Mouse (Mus musculus) kidney, adult 2 months (tissue): ENCODE results near the gene Ctnna3. TPM values are rescaled to one million over a fixed set of nuclear protein-coding genes. Genes with fewer than 3 reads are reported as not detected.

ENCODE experiments used
- DNase-seq: peaks from one replicate; pipeline ENCODE4 v3.0.0; 2021
- H3K27ac ChIP-seq: fragments of 200-500 bp; 2 replicates; pipeline ENCODE4 v1.5.1; 2012; ENCODE audit warnings: low read depth, low read length, control low read depth, inconsistent platforms; ENCODE audit not compliant: insufficient read depth
- H3K27me3 ChIP-seq: fragments of 200-500 bp; replicated peaks from 2 replicates; pipeline ENCODE4 v1.6.1; 2012; ENCODE audit warnings: mild to moderate bottlenecking, moderate library complexity, low read length, inconsistent platforms; ENCODE audit not compliant: control insufficient read depth, insufficient read depth
- H3K36me3 ChIP-seq: fragments of 200-500 bp; 2 replicates; pipeline ENCODE4 v1.6.1; 2012; ENCODE audit warnings: mild to moderate bottlenecking, moderate library complexity, low read length, inconsistent platforms; ENCODE audit not compliant: control insufficient read depth, insufficient read depth
- H3K4me1 ChIP-seq: fragments of 200-500 bp; 2 replicates; pipeline ENCODE4 v1.6.1; 2011; ENCODE audit warnings: low read length; ENCODE audit not compliant: control insufficient read depth, insufficient read depth
- H3K4me3 ChIP-seq: fragments of 200-500 bp; 2 replicates; pipeline ENCODE4 v1.5.1; 2011; ENCODE audit warnings: mild to moderate bottlenecking, low read depth, low read length, control low read depth; ENCODE audit not compliant: insufficient read depth
- CTCF ChIP-seq: fragments of 200-500 bp; conservative IDR thresholded peaks from 2 replicates; pipeline ENCODE4 v1.5.1; 2011; ENCODE audit warnings: low read depth, mild to moderate bottlenecking, control low read depth, low read length, moderate library complexity, mixed read lengths; ENCODE audit not compliant: insufficient read depth, insufficient read length
- POLR2A ChIP-seq: fragments of 200-500 bp; IDR thresholded peaks from one replicate; pipeline ENCODE4 v1.6.1; 2011; ENCODE audit warnings: low read depth, low read length, control low read depth
- WGBS: fragments of 180-500 bp; shearing (Covaris S2); methylation state at CpG from one replicate; pipeline ENCODE4 v1.1.7; 2018; 5-methylcytosine and 5-hydroxymethylcytosine counted together
- polyA plus RNA-seq: library from polyadenylated mRNA; depleted of rRNA; stranded (reverse); fragments of >200 nt; gene quantifications from 2 replicates; pipeline ENCODE4 v1.2.3, GENCODE M21; 2012

Ctnna3 gene
- polyA plus RNA-seq, 1 experiment, result 0.09 TPM

DNA sequence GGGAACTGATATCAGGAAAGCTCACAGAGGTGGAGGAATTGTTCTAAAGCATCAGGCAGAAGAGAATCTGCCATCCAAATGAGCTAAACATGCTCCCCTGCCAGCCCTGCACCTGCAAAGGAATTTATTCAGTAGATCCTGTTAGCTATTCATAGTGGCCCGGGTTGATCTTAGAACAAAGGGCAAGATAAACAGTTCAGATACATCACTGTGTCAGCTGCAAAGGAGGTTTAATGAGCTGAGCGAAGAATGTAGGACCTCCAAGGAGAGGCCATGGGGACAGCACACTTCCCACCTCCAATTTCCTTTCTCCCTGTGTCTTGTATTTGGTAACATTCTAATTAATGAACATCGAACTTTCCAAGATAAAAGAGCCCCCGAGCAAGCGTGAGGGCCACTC lies 1206.9 kb downstream of the Ctnna3 start:
- H3K4me1 ChIP-seq, result no peaks in the 10 kb centered on the region
- TF ChIP-seq CTCF, result no peak
- no peak for TF ChIP-seq POLR2A
- no peaks in the 10 kb centered on the region for H3K27me3 ChIP-seq
- H3K4me3 ChIP-seq, result no peak overlapping the region
- no peaks in the 10 kb centered on the region for H3K36me3 ChIP-seq
- 45% methylated on average over 5 of the region's 5 CpGs for WGBS
- no peak overlapping the region for H3K27ac ChIP-seq
- DNase-seq, result no peak

- no peak for DNase-seq
- TF ChIP-seq POLR2A, result no peak
- TF ChIP-seq CTCF, result no peak
- H3K36me3 ChIP-seq, result no peaks in the 10 kb centered on the region
These were observed 1209.2 kb downstream of the Ctnna3 start for GRCm38 (mm10) chr10:64639061-64639460.

DNA sequence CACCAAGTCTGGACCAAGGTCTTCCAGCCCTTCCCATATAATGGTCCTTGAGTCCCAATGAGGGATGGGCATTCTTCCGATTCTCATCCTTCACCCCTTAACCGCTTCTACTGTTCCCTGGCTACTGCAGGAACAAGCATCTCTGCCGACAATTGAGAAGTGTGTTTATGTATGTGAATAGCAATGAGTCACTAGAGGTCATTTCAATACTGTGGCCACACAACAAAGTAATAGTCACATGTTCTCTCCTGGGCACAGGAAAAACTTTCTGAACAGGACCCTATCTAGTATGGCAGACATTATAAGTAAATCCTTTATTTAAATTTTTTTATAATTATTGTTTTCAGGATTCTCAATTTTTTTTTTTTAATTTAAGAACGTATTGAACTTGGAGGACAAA lies 1211.2 kb downstream of the Ctnna3 start:
- Histone ChIP-seq H3K36me3 (no peaks in the 10 kb centered on the region), H3K27me3 (no peaks in the 10 kb centered on the region), H3K4me3 (no peak overlapping the region), H3K27ac (no peak overlapping the region), H3K4me1 (no peaks in the 10 kb centered on the region)
- no peak for DNase-seq
- WGBS, result 57% methylated on average over 4 of the region's 4 CpGs
- no peak for TF ChIP-seq CTCF
- no peak for TF ChIP-seq POLR2A

More at GRCm38 (mm10) chr10:64639061-64639460, 1209.2 kb downstream of the Ctnna3 start:
- Histone ChIP-seq H3K27ac (no peak overlapping the region), H3K4me1 (no peaks in the 10 kb centered on the region), H3K4me3 (no peak overlapping the region), H3K27me3 (no peaks in the 10 kb centered on the region)

GRCm38 (mm10) chr10:64641576-64641975 lies 1211.7 kb downstream of the Ctnna3 start:
- H3K4me3 ChIP-seq, result no peak overlapping the region
- 25% methylated on average over 8 of the region's 8 CpGs for WGBS
- H3K27ac ChIP-seq, result no peak overlapping the region
- H3K36me3 ChIP-seq, result no peaks in the 10 kb centered on the region
- H3K4me1 ChIP-seq, result no peaks in the 10 kb centered on the region
- TF ChIP-seq CTCF, result no peak
- TF ChIP-seq POLR2A, result no peak
- peak; percentile 19 for DNase-seq
- no peaks in the 10 kb centered on the region for H3K27me3 ChIP-seq

DNA sequence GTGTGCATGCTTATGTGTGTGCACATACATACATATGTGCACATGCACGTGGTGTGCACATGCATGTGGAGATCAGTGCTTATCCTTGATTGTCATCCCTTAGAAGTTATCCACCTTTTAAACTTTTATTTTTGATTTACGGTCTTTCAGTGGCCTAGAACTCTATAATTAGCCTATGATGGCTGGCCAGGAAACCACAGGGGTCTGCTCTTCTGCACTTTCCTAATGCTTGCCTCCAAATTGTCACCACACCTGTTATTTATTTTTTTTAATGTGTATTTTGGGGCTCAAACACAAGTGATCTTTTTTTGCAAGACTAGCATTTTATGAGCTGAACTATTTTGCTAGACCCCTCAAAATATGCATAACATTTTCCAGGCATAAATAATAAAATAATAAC lies 1214.1 kb downstream of the Ctnna3 start:
- H3K36me3 ChIP-seq, result no peaks in the 10 kb centered on the region
- H3K27me3 ChIP-seq, result no peaks in the 10 kb centered on the region
- H3K4me1 ChIP-seq, result no peaks in the 10 kb centered on the region
- H3K4me3 ChIP-seq, result no peak overlapping the region
- TF ChIP-seq CTCF (no peak), POLR2A (no peak)
- no peak for DNase-seq
- WGBS, result 78% methylated on average over 2 of the region's 2 CpGs
- no peak overlapping the region for H3K27ac ChIP-seq

DNA sequence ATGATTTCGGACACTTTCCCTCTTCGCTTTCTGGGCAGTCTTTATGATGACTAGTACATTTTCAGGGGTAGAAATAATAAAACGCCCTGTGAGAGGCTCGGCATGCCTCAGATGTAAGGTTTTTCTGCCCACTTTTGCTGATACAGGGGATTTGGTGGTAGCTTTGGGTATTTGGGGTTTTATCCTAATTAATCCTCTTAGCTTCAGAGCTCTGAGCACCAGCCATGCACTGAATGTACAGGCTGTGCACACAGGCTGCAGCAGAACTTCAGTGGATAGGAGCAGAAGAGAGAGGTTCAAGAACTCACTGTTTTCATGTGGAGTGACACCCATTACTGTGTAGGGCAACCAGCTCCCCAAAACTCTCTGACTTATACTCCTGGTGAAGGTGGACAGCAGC lies 1231.3 kb downstream of the Ctnna3 start:
- H3K27ac ChIP-seq, result no peak overlapping the region
- WGBS, result 82% methylated on average over 4 of the region's 4 CpGs
- H3K36me3 ChIP-seq, result no peaks in the 10 kb centered on the region
- H3K4me3 ChIP-seq, result no peak overlapping the region
- no peaks in the 10 kb centered on the region for H3K27me3 ChIP-seq
- H3K4me1 ChIP-seq, result no peaks in the 10 kb centered on the region
- TF ChIP-seq POLR2A (no peak), CTCF (no peak)
- DNase-seq, result no peak

DNA sequence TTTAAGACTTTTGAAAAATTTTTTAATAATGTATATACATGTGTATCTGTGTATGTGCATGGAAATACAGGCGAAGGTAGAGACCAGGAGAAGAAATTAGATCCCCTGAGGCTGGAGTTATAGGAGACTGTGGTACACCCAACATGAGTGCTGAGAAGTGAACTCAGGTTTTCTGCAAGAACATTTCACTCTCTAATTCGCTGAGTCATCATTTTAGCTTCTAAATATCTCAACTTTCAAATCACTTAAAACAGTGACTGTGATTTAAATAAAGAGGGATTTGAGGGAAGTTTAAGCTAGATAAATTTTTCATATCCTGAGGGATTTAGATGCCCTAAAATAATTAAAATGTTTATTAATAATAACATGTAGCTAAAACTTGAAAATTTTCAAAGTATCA lies 1241.6 kb downstream of the Ctnna3 start:
- Histone ChIP-seq H3K4me3 (no peak overlapping the region), H3K27ac (no peak overlapping the region), H3K27me3 (no peaks in the 10 kb centered on the region), H3K36me3 (no peaks in the 10 kb centered on the region), H3K4me1 (no peaks in the 10 kb centered on the region)
- WGBS, result 72% methylated on average over 2 of the region's 2 CpGs
- DNase-seq, result no peak
- no peak for TF ChIP-seq CTCF
- no peak for TF ChIP-seq POLR2A

- Histone ChIP-seq H3K27me3 (no peaks in the 10 kb centered on the region), H3K4me3 (no peak overlapping the region), H3K36me3 (no peaks in the 10 kb centered on the region), H3K27ac (no peak overlapping the region), H3K4me1 (no peaks in the 10 kb centered on the region)
- TF ChIP-seq CTCF, result no peak
- no peak for TF ChIP-seq POLR2A
- WGBS, result 96% methylated on average over 3 of the region's 3 CpGs
- DNase-seq, result no peak
These were observed 1245.9 kb downstream of the Ctnna3 start for GRCm38 (mm10) chr10:64675796-64676195.
